Mouse (Mus musculus) embryonic fibroblast, embryonic 13.5 days (primary cell): ENCODE data around the gene Ehmt2.

Source experiments
- CTCF ChIP-seq: IDR thresholded peaks from 2 replicates; pipeline ENCODE4 v1.5.1; 2011; ENCODE audit warnings: mild to moderate bottlenecking, control low read depth, low read length, moderate library complexity, borderline replicate concordance; ENCODE audit not compliant: insufficient read depth
- POLR2A ChIP-seq: IDR thresholded peaks from 2 replicates; pipeline ENCODE4 v1.6.1; 2011; ENCODE audit warnings: low read depth, mild to moderate bottlenecking, control low read depth, low read length, moderate library complexity

DNA sequence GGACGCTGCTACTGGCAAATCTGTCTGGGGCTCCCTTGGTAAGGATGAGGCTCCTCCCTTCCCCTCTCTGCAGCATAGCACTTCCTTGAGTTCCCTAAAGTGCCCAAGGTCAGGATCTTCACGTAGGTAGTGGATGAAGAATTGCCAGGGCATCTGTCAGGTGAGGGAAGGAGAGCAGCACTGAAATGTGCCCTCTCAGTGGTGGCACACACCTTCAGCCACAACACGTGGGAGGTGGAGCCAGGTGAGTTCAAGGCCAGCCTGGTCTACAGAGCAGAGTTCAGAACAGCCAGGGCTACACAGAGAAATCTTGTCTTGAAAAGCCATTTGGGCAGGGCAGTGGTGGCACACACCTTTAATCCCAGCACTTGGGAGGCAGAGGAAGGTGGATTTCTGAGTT lies 43.5 kb upstream of the Ehmt2 start:
- TF ChIP-seq POLR2A (no peak), CTCF (no peak)
